Mouse (Mus musculus): ENCODE results near the gene Serpinb11. TPM values are rescaled to one million over a fixed set of nuclear protein-coding genes. Genes with fewer than 3 reads are reported as not detected.

Serpinb11 gene
- polyA plus RNA-seq (2012), result not detected in 2 replicates

DNA sequence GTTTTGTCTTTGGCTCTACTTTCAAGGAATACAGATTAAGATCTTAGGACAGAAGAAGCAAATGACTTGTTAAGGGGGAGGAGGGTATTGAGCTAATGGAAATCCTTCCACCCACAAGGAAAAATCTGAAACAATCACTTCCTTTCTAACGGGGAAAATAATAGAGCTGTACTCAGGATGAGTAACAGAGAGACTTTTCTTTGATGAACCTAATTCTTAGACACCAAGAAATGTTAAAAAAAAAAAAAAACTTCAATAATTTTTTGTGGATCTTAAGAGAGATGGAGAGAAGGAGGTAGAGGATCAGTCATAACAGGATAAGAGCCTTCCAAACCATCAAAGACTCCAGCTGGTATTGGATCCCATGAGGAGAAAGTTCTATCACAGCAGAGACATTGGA lies at the start of gene Serpinb11:
Gene Serpinb11 (plus strand): TSS at position 301 of the 400 bp plus-strand sequence.
- H3K27me3 ChIP-seq (ENCODE audit: control insufficient read depth), result no peaks in the 10 kb centered on the region
- no peaks in the 10 kb centered on the region for H3K9me3 ChIP-seq (ENCODE audit: control insufficient read depth, low read length)
- no peak within 1 kb of the TSS for H3K4me3 ChIP-seq (replicated peaks)
- no peaks in the 10 kb centered on the region for H3K4me1 ChIP-seq (ENCODE audit: control insufficient read depth)
- H3K36me3 ChIP-seq (ENCODE audit: control insufficient read depth), result no peaks in the 10 kb centered on the region
- TF ChIP-seq GATA1 (IDR thresholded peaks at IDR 0.05; ENCODE audit: low read length) (no peak), TAL1 (IDR thresholded peaks at IDR 0.05; ENCODE audit: low read length) (no peak)

DNA sequence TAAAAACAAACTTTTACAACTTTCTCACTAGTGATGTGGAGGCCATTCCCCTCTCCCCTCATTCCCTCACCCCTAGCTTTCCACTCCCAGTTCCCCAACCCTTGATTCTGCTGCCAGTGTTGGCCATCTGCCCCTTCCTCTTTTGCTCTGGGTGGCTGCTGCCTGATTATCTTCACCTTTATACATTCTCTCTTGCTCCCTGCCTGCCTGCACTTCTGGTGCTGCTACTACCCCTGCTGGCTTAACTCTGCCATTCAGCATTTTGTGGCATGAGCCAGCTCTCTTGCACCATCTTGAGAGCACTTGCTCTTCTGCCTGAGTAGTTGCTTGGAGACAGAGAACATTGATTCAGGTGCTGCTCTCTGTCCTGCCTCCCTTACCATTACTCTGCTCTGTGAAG lies 15.0 kb upstream of the Serpinb11 start:
- no peak for TF ChIP-seq GATA1 (IDR thresholded peaks at IDR 0.05; ENCODE audit: low read length)
- TF ChIP-seq TAL1 (IDR thresholded peaks at IDR 0.05; ENCODE audit: low read length), result no peak
- no peaks in the 10 kb centered on the region for H3K27me3 ChIP-seq (ENCODE audit: control insufficient read depth)
- no peaks in the 10 kb centered on the region for H3K36me3 ChIP-seq (ENCODE audit: control insufficient read depth)
- no peak overlapping the region for H3K4me3 ChIP-seq (replicated peaks)
- H3K9me3 ChIP-seq (ENCODE audit: control insufficient read depth, low read length), result no peaks in the 10 kb centered on the region
- H3K4me1 ChIP-seq (ENCODE audit: control insufficient read depth), result no peaks in the 10 kb centered on the region

GRCm38 (mm10) chr1:107346788-107347187 lies 14.2 kb upstream of the Serpinb11 start:
- Histone ChIP-seq H3K9me3 (ENCODE audit: control insufficient read depth, low read length) (no peaks in the 10 kb centered on the region), H3K4me1 (ENCODE audit: control insufficient read depth) (no peaks in the 10 kb centered on the region), H3K27me3 (ENCODE audit: control insufficient read depth) (no peaks in the 10 kb centered on the region), H3K36me3 (ENCODE audit: control insufficient read depth) (no peaks in the 10 kb centered on the region), H3K4me3 (replicated peaks) (no peak overlapping the region)
- TF ChIP-seq GATA1 (IDR thresholded peaks at IDR 0.05; ENCODE audit: low read length) (no peak), TAL1 (IDR thresholded peaks at IDR 0.05; ENCODE audit: low read length) (no peak)

DNA sequence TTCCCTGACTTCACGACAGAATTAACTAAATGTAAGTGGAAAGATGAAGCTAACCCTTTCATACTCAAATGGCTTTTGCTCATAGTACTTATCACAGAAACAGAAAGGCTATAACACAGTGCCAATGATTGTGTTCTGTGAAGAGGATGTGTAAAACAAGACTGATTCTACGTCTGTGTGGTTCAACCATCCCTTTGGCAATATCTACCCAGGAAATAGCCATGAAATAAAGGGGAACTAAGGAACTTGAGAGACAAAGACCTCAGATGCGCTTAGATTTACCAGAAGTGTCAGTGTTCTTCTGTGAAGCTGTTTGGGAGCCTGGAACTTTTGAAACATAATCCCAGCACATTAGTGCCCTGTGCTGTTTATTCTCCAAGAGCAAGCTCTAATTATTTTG lies 10.6 kb upstream of the Serpinb11 start:
- Histone ChIP-seq H3K36me3 (ENCODE audit: control insufficient read depth) (no peaks in the 10 kb centered on the region), H3K27me3 (ENCODE audit: control insufficient read depth) (no peaks in the 10 kb centered on the region), H3K4me3 (replicated peaks) (no peak overlapping the region), H3K9me3 (ENCODE audit: control insufficient read depth, low read length) (no peaks in the 10 kb centered on the region), H3K4me1 (ENCODE audit: control insufficient read depth) (no peaks in the 10 kb centered on the region)
- TF ChIP-seq GATA1 (IDR thresholded peaks at IDR 0.05; ENCODE audit: low read length) (no peak), TAL1 (IDR thresholded peaks at IDR 0.05; ENCODE audit: low read length) (no peak)

DNA sequence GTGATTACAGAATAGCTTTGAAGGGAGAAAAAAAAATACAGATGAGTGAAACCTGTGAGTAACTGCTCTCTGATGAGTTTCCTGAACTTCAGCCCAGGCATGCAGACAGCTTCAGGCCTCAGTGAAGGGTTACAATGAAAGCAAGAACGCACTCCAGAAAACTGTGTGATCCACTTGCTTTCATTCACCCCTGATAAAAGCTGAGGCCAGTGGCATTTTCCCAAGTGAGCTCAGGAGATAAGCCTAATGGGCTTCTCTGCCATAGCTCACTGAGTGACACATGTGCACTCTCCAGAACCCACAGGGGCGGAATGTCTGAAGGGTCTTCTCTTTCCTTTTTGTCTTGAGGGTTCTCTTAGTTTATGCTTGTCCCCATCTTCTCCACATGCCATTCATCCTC lies 9.9 kb upstream of the Serpinb11 start:
- no peak overlapping the region for H3K4me3 ChIP-seq (replicated peaks)
- no peak for TF ChIP-seq TAL1 (IDR thresholded peaks at IDR 0.05; ENCODE audit: low read length)
- TF ChIP-seq GATA1 (IDR thresholded peaks at IDR 0.05; ENCODE audit: low read length), result no peak
- H3K9me3 ChIP-seq (ENCODE audit: control insufficient read depth, low read length), result no peaks in the 10 kb centered on the region
- H3K36me3 ChIP-seq (ENCODE audit: control insufficient read depth), result no peaks in the 10 kb centered on the region
- H3K4me1 ChIP-seq (ENCODE audit: control insufficient read depth), result no peaks in the 10 kb centered on the region
- no peaks in the 10 kb centered on the region for H3K27me3 ChIP-seq (ENCODE audit: control insufficient read depth)

GRCm38 (mm10) chr1:107353046-107353445 lies 8.0 kb upstream of the Serpinb11 start:
- H3K4me3 ChIP-seq (replicated peaks), result no peak overlapping the region
- H3K4me1 ChIP-seq (ENCODE audit: control insufficient read depth), result no peaks in the 10 kb centered on the region
- H3K27me3 ChIP-seq (ENCODE audit: control insufficient read depth), result no peaks in the 10 kb centered on the region
- no peaks in the 10 kb centered on the region for H3K36me3 ChIP-seq (ENCODE audit: control insufficient read depth)
- no peak for TF ChIP-seq GATA1 (IDR thresholded peaks at IDR 0.05; ENCODE audit: low read length)
- no peak for TF ChIP-seq TAL1 (IDR thresholded peaks at IDR 0.05; ENCODE audit: low read length)
- H3K9me3 ChIP-seq (ENCODE audit: control insufficient read depth, low read length), result no peaks in the 10 kb centered on the region

DNA sequence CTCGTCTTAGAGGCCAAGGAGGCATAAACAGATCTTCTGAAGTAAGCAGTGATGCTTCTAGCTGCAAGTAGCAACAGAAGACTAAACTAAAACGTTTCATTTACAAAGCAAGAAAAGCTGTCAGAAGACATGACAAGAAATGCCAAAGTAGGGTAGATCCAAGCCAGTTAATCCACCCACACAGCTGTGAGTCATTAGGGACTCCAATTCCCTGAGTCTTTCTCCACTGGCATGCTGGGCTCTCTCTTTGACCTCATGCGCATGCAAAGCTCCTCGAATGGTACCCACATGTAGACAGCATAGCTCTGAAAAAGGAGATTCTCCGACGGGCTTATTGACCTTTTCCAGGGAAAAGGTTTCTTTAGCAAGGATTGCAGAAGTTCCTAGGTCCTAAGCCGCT lies 5.0 kb downstream of the Serpinb11 start:
- Histone ChIP-seq H3K27me3 (ENCODE audit: control insufficient read depth) (no peaks in the 10 kb centered on the region), H3K4me3 (replicated peaks) (no peak overlapping the region), H3K9me3 (ENCODE audit: control insufficient read depth, low read length) (no peaks in the 10 kb centered on the region), H3K4me1 (ENCODE audit: control insufficient read depth) (no peaks in the 10 kb centered on the region), H3K36me3 (ENCODE audit: control insufficient read depth) (no peaks in the 10 kb centered on the region)
- TF ChIP-seq TAL1 (IDR thresholded peaks at IDR 0.05; ENCODE audit: low read length) (no peak), GATA1 (IDR thresholded peaks at IDR 0.05; ENCODE audit: low read length) (no peak)

- Histone ChIP-seq H3K4me3 (replicated peaks) (no peak overlapping the region), H3K4me1 (ENCODE audit: control insufficient read depth) (no peaks in the 10 kb centered on the region), H3K9me3 (ENCODE audit: control insufficient read depth, low read length) (no peaks in the 10 kb centered on the region), H3K36me3 (ENCODE audit: control insufficient read depth) (no peaks in the 10 kb centered on the region), H3K27me3 (ENCODE audit: control insufficient read depth) (no peaks in the 10 kb centered on the region)
- no peak for TF ChIP-seq TAL1 (IDR thresholded peaks at IDR 0.05; ENCODE audit: low read length)
Observed at GRCm38 (mm10) chr1:107368944-107369343, 7.9 kb downstream of the Serpinb11 start.

GRCm38 (mm10) chr1:107376952-107377351 lies 16.0 kb downstream of the Serpinb11 start:
- Histone ChIP-seq H3K9me3 (ENCODE audit: control insufficient read depth, low read length) (no peaks in the 10 kb centered on the region), H3K27me3 (ENCODE audit: control insufficient read depth) (no peaks in the 10 kb centered on the region), H3K4me3 (replicated peaks) (no peak overlapping the region), H3K36me3 (ENCODE audit: control insufficient read depth) (no peaks in the 10 kb centered on the region), H3K4me1 (ENCODE audit: control insufficient read depth) (no peaks in the 10 kb centered on the region)
- TF ChIP-seq GATA1 (IDR thresholded peaks at IDR 0.05; ENCODE audit: low read length) (no peak), TAL1 (IDR thresholded peaks at IDR 0.05; ENCODE audit: low read length) (no peak)

DNA sequence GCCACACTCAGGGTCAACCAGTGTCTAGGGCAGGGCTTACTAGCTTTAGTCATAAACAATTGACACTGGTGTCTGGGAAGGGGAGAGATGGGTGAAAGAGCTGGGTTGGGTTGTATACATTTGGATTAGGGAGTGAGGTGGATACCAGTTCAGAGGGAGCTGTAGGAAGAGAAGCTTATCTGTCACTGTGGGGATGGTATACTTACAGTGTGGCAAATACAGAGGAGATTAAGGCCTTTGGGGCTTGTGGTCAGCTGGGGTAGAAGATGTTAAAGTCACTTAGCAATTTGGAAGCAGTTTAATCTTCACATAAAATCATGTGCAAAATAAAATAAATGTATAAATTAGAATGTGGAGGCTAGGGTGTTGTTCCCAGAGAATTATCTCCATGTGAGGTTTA lies 17.4 kb downstream of the Serpinb11 start:
- H3K4me3 ChIP-seq (replicated peaks), result no peak overlapping the region
- H3K36me3 ChIP-seq (ENCODE audit: control insufficient read depth), result no peaks in the 10 kb centered on the region
- H3K9me3 ChIP-seq (ENCODE audit: control insufficient read depth, low read length), result no peaks in the 10 kb centered on the region
- H3K4me1 ChIP-seq (ENCODE audit: control insufficient read depth), result 0 out of 2 replicates have a peak, but pooled peaks cover 2% of the 10 kb centered on the region
- no peak for TF ChIP-seq GATA1 (IDR thresholded peaks at IDR 0.05; ENCODE audit: low read length)
- no peak for TF ChIP-seq TAL1 (IDR thresholded peaks at IDR 0.05; ENCODE audit: low read length)
- no peaks in the 10 kb centered on the region for H3K27me3 ChIP-seq (ENCODE audit: control insufficient read depth)

Data from erythroblast, embryonic 14.5 days (primary cell).